Mouse (Mus musculus) urinary bladder, postnatal 25 days (tissue): Measurements from ENCODE around the gene Smpd3.

Source experiments
- DNase-seq: peaks from one replicate; pipeline ENCODE4 v3.0.0; 2022; ENCODE audit warnings: low spot score

Gene Smpd3

DNA sequence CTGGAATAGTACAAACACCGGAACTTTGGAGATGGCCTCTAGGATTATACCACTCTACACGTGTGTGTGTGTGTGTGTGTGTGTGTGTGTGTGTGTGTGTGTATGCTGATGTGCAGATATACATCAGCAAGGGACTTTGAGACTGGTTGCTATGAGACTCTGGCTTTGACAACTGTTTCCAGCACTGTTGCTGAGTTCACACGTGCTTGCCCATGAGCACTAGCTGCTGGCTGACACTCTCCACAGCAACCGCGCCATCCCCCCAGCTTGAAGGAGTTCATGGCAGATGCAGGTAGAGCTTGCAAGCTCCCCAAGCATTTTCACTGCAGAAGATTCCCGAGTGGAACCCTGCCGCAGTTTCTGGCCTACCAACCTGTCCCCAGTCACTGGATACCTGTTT lies 48.3 kb downstream of the Smpd3 start:
- DNase-seq = no peak

GRCm38 (mm10) chr8:106288732-106289131 lies 49.1 kb downstream of the Smpd3 start:
- no peak for DNase-seq

DNA sequence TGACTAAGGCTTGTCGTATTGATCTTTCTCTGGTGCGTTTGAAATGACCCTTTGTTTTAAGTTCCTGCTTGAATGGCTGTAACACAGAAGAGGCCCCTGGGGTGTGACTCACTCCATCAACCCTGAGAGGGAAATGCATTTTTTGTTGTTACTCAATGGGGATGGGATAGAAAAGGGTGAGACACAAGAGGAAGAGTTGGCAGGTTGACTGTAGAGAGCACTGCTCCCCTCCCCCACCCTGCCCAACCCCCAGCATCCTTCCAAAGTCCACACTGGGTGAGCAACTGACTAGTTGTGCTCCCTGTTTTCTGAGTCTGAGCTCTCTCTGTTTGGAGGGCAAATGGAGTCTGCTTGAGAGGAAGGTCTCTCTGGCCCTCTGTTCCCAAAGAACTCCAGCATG lies 50.3 kb downstream of the Smpd3 start:
- no peak for DNase-seq

- no peak for DNase-seq
Observed at GRCm38 (mm10) chr8:106280844-106281243, 56.9 kb downstream of the Smpd3 start.

DNA sequence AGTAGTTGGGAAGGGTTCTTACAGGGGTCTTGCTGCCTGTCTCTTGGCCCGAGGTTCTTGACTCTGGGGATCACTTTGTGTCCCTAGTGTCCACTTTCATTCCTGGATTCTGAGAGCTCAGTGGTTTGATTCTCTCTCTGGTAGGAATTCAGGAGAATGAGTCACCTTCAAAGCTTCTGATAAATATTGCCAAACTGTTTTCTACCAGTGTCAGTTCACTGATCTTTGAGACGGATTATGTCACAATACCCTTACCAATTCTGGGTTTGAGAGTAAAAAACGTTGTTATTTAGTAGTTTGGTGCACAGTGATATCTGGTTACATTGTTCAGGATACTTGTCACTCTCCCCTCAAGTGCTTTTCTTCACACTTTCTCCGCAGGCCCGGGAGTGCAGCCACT lies 57.6 kb downstream of the Smpd3 start:
- no peak for DNase-seq

DNA sequence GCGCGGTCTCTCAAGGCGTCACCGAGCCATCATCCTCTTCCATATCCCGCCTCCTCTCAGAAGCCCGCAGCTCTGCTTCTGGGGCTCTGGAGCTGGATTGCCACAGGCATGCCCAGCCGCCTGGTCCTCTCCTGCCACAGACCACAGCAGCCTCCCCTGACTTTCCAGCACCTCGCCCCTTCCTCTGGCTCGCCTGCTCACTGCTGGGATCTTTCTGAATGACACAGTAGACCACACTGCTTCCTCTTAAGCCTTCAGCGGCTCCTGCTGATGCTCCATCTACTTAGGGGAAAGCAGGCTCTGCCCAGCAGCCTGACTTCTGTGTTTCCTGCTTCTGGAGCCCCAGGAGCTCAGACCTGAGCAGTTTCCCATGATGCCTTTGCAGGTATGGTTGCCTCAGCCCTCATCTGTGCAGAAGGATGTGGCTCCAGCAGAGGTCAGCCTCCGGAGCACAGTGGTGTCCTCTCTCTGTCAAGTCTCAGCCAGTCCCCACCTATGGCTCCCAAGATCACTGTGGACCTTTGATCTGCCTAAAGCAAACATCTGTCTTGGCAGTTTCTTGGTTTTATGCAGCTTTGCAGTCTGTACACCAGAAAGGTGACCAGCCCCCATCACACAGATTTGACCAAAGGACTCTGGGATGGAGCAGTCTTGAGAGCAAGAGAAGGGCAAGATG lies 59.3 kb downstream of the Smpd3 start:
- no peak for DNase-seq

GRCm38 (mm10) chr8:106276709-106277317 lies 61.0 kb downstream of the Smpd3 start:
- DNase-seq = no peak

- no peak for DNase-seq
Observed at GRCm38 (mm10) chr8:106273468-106273867, 64.3 kb downstream of the Smpd3 start.

GRCm38 (mm10) chr8:106271378-106271777 lies 66.4 kb downstream of the Smpd3 start:
- no peak for DNase-seq

- DNase-seq = no peak
Observed at GRCm38 (mm10) chr8:106270804-106271203, 67.0 kb downstream of the Smpd3 start.

- no peak for DNase-seq
Observed at GRCm38 (mm10) chr8:106268710-106269346, 69.0 kb downstream of the Smpd3 start.

DNA sequence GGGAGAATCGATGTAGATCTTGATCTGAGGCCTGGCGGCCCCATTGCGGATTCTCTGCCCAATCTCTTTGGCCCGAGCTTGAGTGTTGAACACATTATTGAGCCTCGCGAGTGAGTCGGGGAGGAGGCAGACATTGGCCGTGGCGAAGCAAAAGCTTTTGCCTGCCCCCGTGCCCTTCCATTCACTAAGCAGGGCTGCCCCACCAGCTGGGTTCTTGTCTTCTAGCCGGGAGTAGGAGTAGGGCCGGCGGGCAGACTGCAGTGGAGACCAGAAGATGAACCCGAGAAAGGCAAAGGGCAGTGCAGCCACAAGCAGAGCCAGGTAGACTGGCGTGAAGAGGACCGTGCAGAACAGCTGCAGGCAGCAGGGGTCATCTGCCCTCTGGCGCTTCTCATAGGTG lies 72.4 kb downstream of the Smpd3 start:
- DNase-seq = no peak

DNA sequence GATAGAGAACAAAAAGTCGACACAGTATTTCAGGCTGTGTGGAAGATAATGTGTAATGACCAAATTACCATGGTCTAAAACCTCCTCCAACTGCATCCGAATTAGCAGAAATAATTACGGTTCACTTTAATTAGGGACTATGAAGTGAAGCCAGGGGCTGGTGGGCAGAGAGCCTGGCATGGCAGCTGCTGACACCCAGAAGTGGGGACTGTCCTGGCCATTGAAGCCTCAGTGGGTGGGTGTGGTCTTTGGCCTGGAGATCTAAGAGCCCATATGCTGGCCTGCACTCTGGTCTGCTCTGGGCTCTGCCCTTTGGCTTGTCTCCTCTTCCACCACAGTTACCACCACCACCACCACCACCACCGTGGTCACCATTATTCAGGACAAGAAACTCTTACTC lies 73.9 kb downstream of the Smpd3 start:
- no peak for DNase-seq

GRCm38 (mm10) chr8:106262343-106262742 lies 75.4 kb downstream of the Smpd3 start:
- no peak for DNase-seq

- DNase-seq = no peak
Observed at GRCm38 (mm10) chr8:106260894-106261293, 76.9 kb downstream of the Smpd3 start.

DNA sequence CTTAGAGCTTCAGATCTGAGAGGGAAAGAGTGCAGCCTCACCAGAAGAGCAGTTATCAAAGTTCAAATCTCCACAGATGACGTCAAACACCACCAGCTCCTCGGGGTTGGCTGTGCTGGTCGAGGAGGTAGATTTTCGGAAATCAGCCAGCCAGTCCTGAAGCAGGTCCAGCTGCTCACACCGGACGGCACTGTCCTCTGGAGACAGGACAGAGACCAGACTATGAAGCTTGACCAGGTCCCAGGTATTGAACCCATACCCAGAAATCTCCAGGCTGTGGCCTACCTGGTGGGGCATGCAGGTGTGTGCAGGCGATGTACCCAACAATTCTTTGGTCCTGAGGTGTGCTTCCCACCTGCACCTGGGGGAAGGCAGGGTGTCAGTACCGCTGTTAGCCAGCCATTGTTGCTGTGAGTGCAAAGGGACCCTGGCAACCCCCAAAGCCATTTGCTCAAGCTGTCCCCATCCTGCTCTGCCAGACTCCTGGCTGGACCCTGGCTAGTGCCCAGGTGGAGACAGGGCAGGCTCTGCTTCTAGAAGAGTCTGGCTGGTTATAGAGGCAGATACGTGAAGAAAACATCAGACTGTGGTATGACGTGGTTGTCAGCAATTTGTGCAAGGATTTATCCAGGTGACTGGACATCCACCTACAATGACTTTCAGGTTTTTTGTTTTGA lies 78.1 kb downstream of the Smpd3 start:
- DNase-seq = no peak

DNA sequence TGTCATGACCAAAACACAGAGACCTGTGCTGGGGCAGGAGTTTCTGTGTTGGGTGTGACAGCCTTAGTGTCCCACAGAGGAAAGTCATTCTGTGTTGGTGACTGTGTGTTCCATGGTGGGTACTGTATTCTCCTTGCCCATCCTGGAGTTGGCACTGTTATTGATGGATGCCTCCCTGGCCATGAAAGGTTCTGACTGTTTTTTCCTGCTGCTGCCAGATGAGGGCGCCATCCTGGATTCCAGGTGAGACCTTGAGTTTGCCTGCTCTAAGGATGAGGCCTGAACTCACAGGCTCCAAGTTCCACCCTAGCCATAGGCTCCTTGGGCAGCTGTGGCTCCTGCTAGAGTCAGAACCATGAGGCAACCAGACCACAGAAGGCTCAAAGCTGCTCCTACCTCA lies 79.6 kb downstream of the Smpd3 start:
- no peak for DNase-seq

GRCm38 (mm10) chr8:106250186-106250585 lies 87.6 kb downstream of the Smpd3 start:
- no peak for DNase-seq

- DNase-seq = no peak
Observed at GRCm38 (mm10) chr8:106237106-106237505, 100.7 kb downstream of the Smpd3 start.

- no peak for DNase-seq
Observed at GRCm38 (mm10) chr8:106234567-106235261, 103.1 kb downstream of the Smpd3 start.

- DNase-seq = no peak
Observed at GRCm38 (mm10) chr8:106232751-106233150, 105.0 kb downstream of the Smpd3 start.

- DNase-seq = no peak
Observed at GRCm38 (mm10) chr8:106231536-106231935, 106.3 kb downstream of the Smpd3 start.
